Mouse (Mus musculus): Measurements from ENCODE around the gene Gk2. TPM values are rescaled to one million over a fixed set of nuclear protein-coding genes. Genes with fewer than 3 reads are reported as not detected.

Gene Gk2
- under 1 TPM; 0.71 to 0.77 TPM for polyA plus RNA-seq (2017; shearing (Covaris generic))

GRCm38 (mm10) chr5:97456816-97457215 lies at the start of gene Gk2:
Gk2 (minus strand) TSS chr5:97457021.

Other genes starting within 250 kb of the Gk2 start
- 1 to 10 TPM in 1 of 2 experiments, under 1 TPM in 1; 0.20 to 1.5 TPM for gene Naa11, start 64.6 kb downstream of the Gk2 start, polyA plus RNA-seq (2017; shearing (Covaris generic))

All from inflammation-experienced regulatory T-cells (primary cell).